Mouse (Mus musculus) E14TG2a.4 (cell line): ENCODE measurements around the gene Rnd3.

ENCODE experiments used
- CTCF ChIP-seq: conservative IDR thresholded peaks from 2 replicates; pipeline ENCODE4 v1.5.1; 2014; ENCODE audit warnings: low read length
- NANOG ChIP-seq: IDR thresholded peaks from 2 replicates; pipeline ENCODE4 v1.6.1; 2014; ENCODE audit warnings: borderline replicate concordance, low read length, mixed read lengths
- POU5F1 ChIP-seq: IDR thresholded peaks from 2 replicates; pipeline ENCODE4 v1.6.1; 2014; ENCODE audit warnings: low read length, borderline replicate concordance

- peak; percentile 67 for TF ChIP-seq CTCF
- no peak for TF ChIP-seq POU5F1
- no peak for TF ChIP-seq NANOG
Observed at GRCm38 (mm10) chr2:51192319-51192718, 43.4 kb upstream of the Rnd3 start.
